Mouse (Mus musculus): ENCODE measurements around the gene Mettl3. TPM values are rescaled to one million over a fixed set of nuclear protein-coding genes. Genes with fewer than 3 reads are reported as not detected.
"Not testable (repeated sequence)": the region's sequence is repeated elsewhere in the genome, so short reads cannot be mapped to it uniquely, and the experiment has no call there.

The Mettl3 gene
- polyA plus RNA-seq, 1 experiment from 2014 or later = 48.2 TPM

- no peak for DNase-seq (ENCODE audit: low spot score, missing footprints)
Observed at GRCm38 (mm10) chr14:52306100-52306499, 1.2 kb upstream of the Mettl3 start.

GRCm38 (mm10) chr14:52303517-52303916 lies 1.4 kb downstream of the Mettl3 start:
- H3K4me2 ChIP-seq; H3K36me3 ChIP-seq (ENCODE audit: control insufficient read depth, insufficient read depth, low read length); H3K9ac ChIP-seq (ENCODE audit: low read length); H3K27me3 ChIP-seq (ENCODE audit: control insufficient read depth, insufficient read depth, low read length); ATAC-seq (ENCODE audit: low FRiP score); H3K4me1 ChIP-seq (ENCODE audit: control insufficient read depth, insufficient read depth, low read length); H3K9me3 ChIP-seq (ENCODE audit: control insufficient read depth, low read length); H3K27ac ChIP-seq (ENCODE audit: low read depth, low read length); H3K4me3 ChIP-seq (ENCODE audit: low read depth, low read length); DNase-seq (ENCODE audit: low spot score, missing footprints): not testable (repeated sequence)
- 94% methylated on average over 3 of the region's 3 CpGs for WGBS

More at GRCm38 (mm10) chr14:52306100-52306499, 1.2 kb upstream of the Mettl3 start:
- H3K4me1 ChIP-seq (ENCODE audit: control insufficient read depth, insufficient read depth, low read length) = peaks cover 4% of the 10 kb centered on the region; the same call in 1 of the 2 replicates
- no peak overlapping the region for H3K9ac ChIP-seq (ENCODE audit: low read length)
- H3K9me3 ChIP-seq (ENCODE audit: control insufficient read depth, low read length) = peaks cover 3% of the 10 kb centered on the region; the same call in 1 of the 2 replicates
- no peaks in the 10 kb centered on the region for H3K27me3 ChIP-seq (ENCODE audit: control insufficient read depth, insufficient read depth, low read length)
- H3K36me3 ChIP-seq (ENCODE audit: control insufficient read depth, insufficient read depth, low read length) = peaks cover 10% of the 10 kb centered on the region
- 95% methylated on average over 2 of the region's 2 CpGs for WGBS
- no peak overlapping the region for H3K27ac ChIP-seq (ENCODE audit: low read depth, low read length)
- no peak overlapping the region for H3K4me2 ChIP-seq
- ATAC-seq (ENCODE audit: low FRiP score) = no peak
- no peak overlapping the region for H3K4me3 ChIP-seq (ENCODE audit: low read depth, low read length)

- H3K4me1 ChIP-seq (ENCODE audit: control insufficient read depth, insufficient read depth, low read length) = no peaks in the 10 kb centered on the region
- no peak overlapping the region for H3K9ac ChIP-seq (ENCODE audit: low read length)
- no peak overlapping the region for H3K4me2 ChIP-seq
- ATAC-seq (ENCODE audit: low FRiP score) (peak; percentile 68), DNase-seq (ENCODE audit: low spot score, missing footprints) (peak; percentile 92)
- no peaks in the 10 kb centered on the region for H3K27me3 ChIP-seq (ENCODE audit: control insufficient read depth, insufficient read depth, low read length)
- H3K4me3 ChIP-seq (ENCODE audit: low read depth, low read length) = no peak overlapping the region
- H3K27ac ChIP-seq (ENCODE audit: low read depth, low read length) = no peak overlapping the region
- peaks cover 23% of the 10 kb centered on the region; the same call in 1 of the 2 replicates for H3K36me3 ChIP-seq (ENCODE audit: control insufficient read depth, insufficient read depth, low read length)
- WGBS = 71% methylated on average over 6 of the region's 6 CpGs
- no peaks in the 10 kb centered on the region for H3K9me3 ChIP-seq (ENCODE audit: control insufficient read depth, low read length)
Observed at GRCm38 (mm10) chr14:52295558-52296264, 9.2 kb downstream of the Mettl3 start.

GRCm38 (mm10) chr14:52284191-52284590 lies 20.7 kb downstream of the Mettl3 start:
- Histone ChIP-seq H3K9me3 (ENCODE audit: control insufficient read depth, low read length) (no peaks in the 10 kb centered on the region), H3K4me1 (ENCODE audit: control insufficient read depth, insufficient read depth, low read length) (peaks cover 3% of the 10 kb centered on the region; the same call in 1 of the 2 replicates), H3K27ac (ENCODE audit: low read depth, low read length) (no peak overlapping the region), H3K4me3 (ENCODE audit: low read depth, low read length) (no peak overlapping the region), H3K9ac (ENCODE audit: low read length) (no peak overlapping the region), H3K36me3 (ENCODE audit: control insufficient read depth, insufficient read depth, low read length) (peaks cover 3% of the 10 kb centered on the region; the same call in 1 of the 2 replicates), H3K27me3 (ENCODE audit: control insufficient read depth, insufficient read depth, low read length) (no peaks in the 10 kb centered on the region), H3K4me2 (no peak overlapping the region)
- no peak for DNase-seq (ENCODE audit: low spot score, missing footprints)
- WGBS = 91% methylated on average over 3 of the region's 3 CpGs
- ATAC-seq (ENCODE audit: low FRiP score) = no peak

- Histone ChIP-seq H3K27me3 (ENCODE audit: control insufficient read depth, insufficient read depth, low read length) (no peaks in the 10 kb centered on the region), H3K4me3 (ENCODE audit: low read depth, low read length) (no peak overlapping the region), H3K36me3 (ENCODE audit: control insufficient read depth, insufficient read depth, low read length) (peaks cover 3% of the 10 kb centered on the region; the same call in 1 of the 2 replicates), H3K27ac (ENCODE audit: low read depth, low read length) (no peak overlapping the region), H3K4me1 (ENCODE audit: control insufficient read depth, insufficient read depth, low read length) (peaks cover 3% of the 10 kb centered on the region; the same call in 1 of the 2 replicates), H3K9ac (ENCODE audit: low read length) (no peak overlapping the region), H3K9me3 (ENCODE audit: control insufficient read depth, low read length) (no peaks in the 10 kb centered on the region), H3K4me2 (no peak overlapping the region)
- peak; percentile 28 for DNase-seq (ENCODE audit: low spot score, missing footprints)
- ATAC-seq (ENCODE audit: low FRiP score) = no peak
- WGBS = 90% methylated on average over 5 of the region's 5 CpGs
Observed at GRCm38 (mm10) chr14:52283629-52284028, 21.3 kb downstream of the Mettl3 start.

- WGBS = under 1% methylated on average over 21 of the region's 21 CpGs
- H3K27me3 ChIP-seq (ENCODE audit: control insufficient read depth, insufficient read depth, low read length) = no peaks in the 10 kb centered on the region
- peak; percentile 41 for ATAC-seq (ENCODE audit: low FRiP score)
Observed at GRCm38 (mm10) chr14:52279747-52280120, 25.2 kb downstream of the Mettl3 start.

GRCm38 (mm10) chr14:52278932-52279746 lies 25.8 kb downstream of the Mettl3 start, which contains the start of the genes Tox4 and Rab2b:
Gene Tox4, plus strand, starts transcription at chr14:52279146.
Gene Rab2b, minus strand, starts transcription at chr14:52279545.
- DNase-seq (ENCODE audit: low spot score, missing footprints) (peak; percentile 99), ATAC-seq (ENCODE audit: low FRiP score) (peak; percentile 98)
- H3K9me3 ChIP-seq (ENCODE audit: control insufficient read depth, low read length) = no peaks in the 10 kb centered on the region
- H3K27me3 ChIP-seq (ENCODE audit: control insufficient read depth, insufficient read depth, low read length) = no peaks in the 10 kb centered on the region
- peak within 1 kb of the TSS; percentile 83 for H3K9ac ChIP-seq (ENCODE audit: low read length)
- peak within 1 kb of the TSS; percentile 84 for H3K4me3 ChIP-seq (ENCODE audit: low read depth, low read length)
- H3K4me2 ChIP-seq = peak within 1 kb of the TSS; percentile 77
- under 1% methylated on average over 60 of the region's 66 CpGs for WGBS
- no peaks in the 10 kb centered on the region for H3K36me3 ChIP-seq (ENCODE audit: control insufficient read depth, insufficient read depth, low read length)
- H3K4me1 ChIP-seq (ENCODE audit: control insufficient read depth, insufficient read depth, low read length) = peaks cover 3% of the 10 kb centered on the region; the same call in 1 of the 2 replicates
- peak within 1 kb of the TSS; percentile 51 for H3K27ac ChIP-seq (ENCODE audit: low read depth, low read length)

More at GRCm38 (mm10) chr14:52279747-52280120, 25.2 kb downstream of the Mettl3 start:
- peak overlapping the region; percentile 84 for H3K4me3 ChIP-seq (ENCODE audit: low read depth, low read length)
- no peak for DNase-seq (ENCODE audit: low spot score, missing footprints)
- H3K9ac ChIP-seq (ENCODE audit: low read length) = peak overlapping the region; percentile 83
- peak overlapping the region; percentile 77 for H3K4me2 ChIP-seq
- peaks cover 3% of the 10 kb centered on the region; the same call in 1 of the 2 replicates for H3K4me1 ChIP-seq (ENCODE audit: control insufficient read depth, insufficient read depth, low read length)
- H3K36me3 ChIP-seq (ENCODE audit: control insufficient read depth, insufficient read depth, low read length) = no peaks in the 10 kb centered on the region
- H3K9me3 ChIP-seq (ENCODE audit: control insufficient read depth, low read length) = no peaks in the 10 kb centered on the region
- peak overlapping the region; percentile 51 for H3K27ac ChIP-seq (ENCODE audit: low read depth, low read length)

GRCm38 (mm10) chr14:52277210-52277609 lies 27.7 kb downstream of the Mettl3 start:
- H3K4me2 ChIP-seq = no peak overlapping the region
- H3K4me3 ChIP-seq (ENCODE audit: low read depth, low read length) = no peak overlapping the region
- H3K9ac ChIP-seq (ENCODE audit: low read length) = no peak overlapping the region
- H3K9me3 ChIP-seq (ENCODE audit: control insufficient read depth, low read length) = no peaks in the 10 kb centered on the region
- H3K27me3 ChIP-seq (ENCODE audit: control insufficient read depth, insufficient read depth, low read length) = no peaks in the 10 kb centered on the region
- peaks cover 3% of the 10 kb centered on the region; the same call in 1 of the 2 replicates for H3K4me1 ChIP-seq (ENCODE audit: control insufficient read depth, insufficient read depth, low read length)
- H3K36me3 ChIP-seq (ENCODE audit: control insufficient read depth, insufficient read depth, low read length) = no peaks in the 10 kb centered on the region
- DNase-seq (ENCODE audit: low spot score, missing footprints) = peak; percentile 53
- ATAC-seq (ENCODE audit: low FRiP score) = no peak
- H3K27ac ChIP-seq (ENCODE audit: low read depth, low read length) = no peak overlapping the region
- WGBS = 93% methylated on average over 4 of the region's 4 CpGs

Data from midbrain, embryonic 11.5 days (tissue).